Comparison of ENCODE assay signal across 15 mouse cellular contexts in genomic region chr10:68435754-68436153, GRCm38 (mm10).
"Had no signal": no experiment of that assay in that cellular context is flagged by ENCODE, and none has a peak within 500 bp of the region (broad histone marks: within the 10 kb centered on the region; RNA-seq: fewer than 3 reads in every experiment).

No protein-coding gene starts in this region.

- H3K36me3 ChIP-seq: limb, embryonic 13.5 days; midbrain, embryonic 12.5 days; neural tube, embryonic 13.5 days had no signal

- H3K9me3 ChIP-seq: limb, embryonic 13.5 days; midbrain, embryonic 12.5 days; neural tube, embryonic 13.5 days had no signal

- H3K4me3 ChIP-seq: left cerebral cortex, adult 2 months; limb, embryonic 13.5 days; midbrain, embryonic 12.5 days; neural tube, embryonic 13.5 days had no signal

- H3K9ac ChIP-seq: limb, embryonic 13.5 days; liver, embryonic 14.5 days; lung, embryonic 14.5 days; midbrain, embryonic 12.5 days; neural tube, embryonic 13.5 days had no signal

- H3K27ac ChIP-seq: kidney, postnatal 0 days; left cerebral cortex, adult 2 months; limb, embryonic 13.5 days; liver, embryonic 14.5 days; macrophage; midbrain, embryonic 12.5 days; neural tube, embryonic 13.5 days; stomach, postnatal 0 days had no signal

- H3K4me1 ChIP-seq: neural tube, embryonic 13.5 days had no signal

- H3K4me2 ChIP-seq: lung, embryonic 14.5 days; midbrain, embryonic 12.5 days; neural tube, embryonic 13.5 days had no signal

- ATAC-seq: hindbrain, embryonic 16.5 days; inflammation-experienced regulatory T-cells, adult 6 months; midbrain, embryonic 16.5 days had no signal

- DNase-seq: lung, postnatal 10 days; right cerebral cortex, postnatal 14 days; thymus, postnatal 14 days had no signal

- H3K27me3 ChIP-seq: limb, embryonic 13.5 days; midbrain, embryonic 12.5 days; neural tube, embryonic 13.5 days had no signal
